Mouse (Mus musculus): ENCODE data around the gene Olfr1395.

The Olfr1395 gene

GRCm38 (mm10) chr11:49141974-49142373 is at the start of gene Olfr1395:
Olfr1395 (plus strand) TSS chr11:49142274.
- DNase-seq (ENCODE audit: low spot score) = no peak

GRCm38 (mm10) chr11:49092786-49093185 is 49.3 kb upstream of the Olfr1395 start:
- no peak for DNase-seq (ENCODE audit: low spot score)

- no peak for DNase-seq (ENCODE audit: low spot score)
Observed at GRCm38 (mm10) chr11:49093861-49094660, 48.0 kb upstream of the Olfr1395 start.

- DNase-seq (ENCODE audit: low spot score) = no peak
Observed at GRCm38 (mm10) chr11:49095367-49095766, 46.7 kb upstream of the Olfr1395 start.

GRCm38 (mm10) chr11:49100409-49100808 is 41.7 kb upstream of the Olfr1395 start:
- no peak for DNase-seq (ENCODE audit: low spot score)

- DNase-seq (ENCODE audit: low spot score) = no peak
Observed at GRCm38 (mm10) chr11:49101500-49101899, 40.6 kb upstream of the Olfr1395 start.

- peak; percentile 71 for DNase-seq (ENCODE audit: low spot score)
Observed at GRCm38 (mm10) chr11:49103047-49103693, 38.9 kb upstream of the Olfr1395 start.

GRCm38 (mm10) chr11:49105752-49106151 is 36.3 kb upstream of the Olfr1395 start:
- no peak for DNase-seq (ENCODE audit: low spot score)

- DNase-seq (ENCODE audit: low spot score) = no peak
Observed at GRCm38 (mm10) chr11:49107650-49108537, 34.2 kb upstream of the Olfr1395 start.

- no peak for DNase-seq (ENCODE audit: low spot score)
Observed at GRCm38 (mm10) chr11:49108833-49109232, 33.2 kb upstream of the Olfr1395 start.

- no peak for DNase-seq (ENCODE audit: low spot score)
Observed at GRCm38 (mm10) chr11:49111000-49111399, 31.1 kb upstream of the Olfr1395 start.

- no peak for DNase-seq (ENCODE audit: low spot score)
Observed at GRCm38 (mm10) chr11:49112624-49113219, 29.4 kb upstream of the Olfr1395 start.

GRCm38 (mm10) chr11:49114158-49114557 is 27.9 kb upstream of the Olfr1395 start:
- no peak for DNase-seq (ENCODE audit: low spot score)

GRCm38 (mm10) chr11:49114774-49115173 is 27.3 kb upstream of the Olfr1395 start, which contains the start of gene Olfr1396:
Olfr1396 (minus strand) TSS chr11:49114874.
- DNase-seq (ENCODE audit: low spot score) = no peak

GRCm38 (mm10) chr11:49119635-49120034 is 22.4 kb upstream of the Olfr1395 start:
- no peak for DNase-seq (ENCODE audit: low spot score)

- DNase-seq (ENCODE audit: low spot score) = no peak
Observed at GRCm38 (mm10) chr11:49124169-49124568, 17.9 kb upstream of the Olfr1395 start.

GRCm38 (mm10) chr11:49154077-49154476 is 12.0 kb downstream of the Olfr1395 start, which contains the start of gene Olfr1394:
Olfr1394 (plus strand) TSS chr11:49154377.
- no peak for DNase-seq (ENCODE audit: low spot score)

- DNase-seq (ENCODE audit: low spot score) = no peak
Observed at GRCm38 (mm10) chr11:49156821-49157814, 15.0 kb downstream of the Olfr1395 start.

GRCm38 (mm10) chr11:49168839-49169611 is 27.0 kb downstream of the Olfr1395 start:
- no peak for DNase-seq (ENCODE audit: low spot score)

- DNase-seq (ENCODE audit: low spot score) = no peak
Observed at GRCm38 (mm10) chr11:49170576-49170975, 28.5 kb downstream of the Olfr1395 start.
